Mouse (Mus musculus) kidney, postnatal 4 days (tissue): Measurements from ENCODE around the gene Ttc25.
A peak's percentile ranks its signal among the peaks of the same experiment; 100 is the strongest.

Experiments
- DNase-seq, 2 experiments: peaks; one replicate each; pipeline ENCODE4 v3.0.0; 2021; ENCODE audit warnings: mixed read lengths in 2 of 2

The Ttc25 gene

DNA sequence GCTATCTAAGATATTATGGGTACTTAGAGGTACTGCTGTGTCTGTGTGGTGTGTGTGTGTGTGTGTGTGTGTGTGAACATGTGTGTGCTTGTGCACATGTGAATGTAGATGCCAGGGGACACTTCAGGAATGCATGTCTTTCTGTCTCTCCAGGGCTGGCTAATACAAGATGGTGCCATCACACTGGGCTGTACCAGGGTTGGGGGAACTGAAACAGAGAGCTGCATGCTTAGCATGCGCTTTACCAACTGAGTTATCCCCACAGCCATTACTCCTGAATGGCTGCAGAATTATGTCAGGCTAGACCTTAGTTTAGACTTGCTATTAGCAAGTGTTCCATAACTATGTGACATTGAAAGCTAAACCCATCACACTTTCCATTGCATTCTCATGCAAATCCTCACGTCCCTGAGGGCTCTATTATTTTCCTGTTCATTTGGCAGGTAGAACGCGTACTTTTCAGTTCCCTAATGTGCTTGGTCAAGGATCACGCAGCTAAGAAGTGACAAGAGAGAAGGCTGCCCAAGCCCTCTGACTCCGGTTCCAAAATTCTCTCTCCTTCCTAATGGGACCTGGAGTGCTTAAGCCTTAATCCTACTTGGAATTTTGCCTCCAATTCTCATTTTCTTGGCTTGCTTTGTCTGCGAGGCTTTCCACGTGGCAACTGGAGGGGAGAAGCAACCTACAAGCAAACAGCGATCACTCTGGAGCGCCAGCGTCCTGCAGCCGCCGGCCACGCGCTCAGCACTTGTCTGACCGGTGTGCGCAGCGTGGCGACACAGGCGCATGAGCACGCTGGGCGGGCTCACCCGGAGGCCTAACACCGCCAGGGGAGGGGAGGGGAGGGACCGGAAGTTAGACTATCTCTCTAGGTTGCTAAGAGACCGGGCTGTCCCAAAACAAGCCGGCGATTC lies at the start of gene Ttc25:
Gene Ttc25 (plus strand): TSS at position 776 of the 914 bp plus-strand sequence.
- peak; percentile 88 to 94 for DNase-seq

- DNase-seq = no peak
Measured at GRCm38 (mm10) chr11:100500241-100500640, 45.2 kb upstream of the Ttc25 start.

DNA sequence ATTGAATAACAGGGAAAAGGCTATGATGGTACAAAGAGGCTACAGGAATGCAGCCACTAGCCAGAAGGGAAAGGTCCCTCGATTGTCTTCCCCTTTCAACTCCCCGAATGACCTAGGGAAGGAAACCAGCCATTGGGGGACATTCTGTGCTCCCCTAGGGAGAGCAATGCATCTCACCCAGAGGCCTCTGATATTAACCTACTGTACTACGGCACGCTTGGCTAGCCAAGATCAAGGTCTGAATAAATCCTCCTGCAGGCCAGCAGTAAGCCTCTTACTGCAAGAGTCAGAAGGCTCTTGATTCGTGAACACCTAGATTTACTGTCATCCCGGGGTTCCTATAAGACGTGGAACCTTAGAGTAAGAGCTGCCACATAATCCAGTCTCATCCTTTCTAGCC lies 44.8 kb upstream of the Ttc25 start:
- no peak for DNase-seq

DNA sequence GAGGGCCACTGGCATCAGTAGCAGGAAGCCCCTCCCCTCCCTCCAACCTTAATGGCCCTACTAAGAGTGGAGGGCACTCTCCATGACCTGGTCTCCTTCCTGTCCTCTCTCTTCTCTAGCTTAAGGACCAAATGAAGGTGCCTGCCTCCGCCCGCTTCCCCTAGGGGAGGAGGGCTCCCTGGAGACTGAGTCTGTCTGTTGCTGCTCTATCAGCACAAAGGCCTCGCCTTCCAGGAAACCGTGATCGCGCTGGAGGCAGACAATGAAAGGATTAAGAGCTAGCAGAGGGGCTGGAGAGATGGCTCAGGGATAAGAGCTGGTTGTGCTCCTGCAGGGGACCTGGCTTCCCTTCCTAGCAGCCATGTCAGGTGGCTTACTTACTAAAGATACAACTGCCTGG lies 44.1 kb upstream of the Ttc25 start:
- DNase-seq = no peak

DNA sequence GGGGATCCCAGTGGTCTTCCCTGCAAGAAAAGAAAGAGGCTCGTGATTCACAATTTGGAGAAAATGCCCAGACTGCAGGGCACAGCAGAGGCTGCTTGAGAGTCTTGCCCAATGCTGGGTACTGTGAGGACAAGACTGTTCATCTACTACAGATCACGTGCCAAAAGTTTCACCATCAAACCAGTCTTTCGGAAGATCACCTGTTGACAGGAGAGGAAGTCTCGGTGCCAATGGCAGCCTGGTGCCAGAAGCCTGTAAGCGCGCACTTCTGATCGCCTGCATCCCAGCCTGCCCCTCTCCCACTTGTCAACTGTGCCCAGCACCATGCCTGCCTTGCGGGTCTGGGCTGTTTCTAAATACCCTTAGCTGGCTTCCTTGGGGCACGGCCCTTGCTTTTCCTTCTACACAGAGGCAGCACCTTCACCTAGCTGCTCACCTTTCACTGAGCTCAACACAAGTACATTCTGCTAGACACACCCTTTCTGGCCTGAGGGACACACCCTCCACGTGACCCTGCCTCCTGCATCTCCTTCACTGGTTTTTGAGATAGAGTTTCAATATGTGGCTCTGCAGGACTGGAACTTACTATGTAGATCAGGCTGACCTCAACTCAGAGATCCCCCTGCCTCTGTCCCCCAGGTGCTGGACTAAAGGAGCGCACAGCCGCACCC lies 40.3 kb upstream of the Ttc25 start:
- no peak for DNase-seq

GRCm38 (mm10) chr11:100505997-100506396 lies 39.4 kb upstream of the Ttc25 start:
- DNase-seq = no peak

DNA sequence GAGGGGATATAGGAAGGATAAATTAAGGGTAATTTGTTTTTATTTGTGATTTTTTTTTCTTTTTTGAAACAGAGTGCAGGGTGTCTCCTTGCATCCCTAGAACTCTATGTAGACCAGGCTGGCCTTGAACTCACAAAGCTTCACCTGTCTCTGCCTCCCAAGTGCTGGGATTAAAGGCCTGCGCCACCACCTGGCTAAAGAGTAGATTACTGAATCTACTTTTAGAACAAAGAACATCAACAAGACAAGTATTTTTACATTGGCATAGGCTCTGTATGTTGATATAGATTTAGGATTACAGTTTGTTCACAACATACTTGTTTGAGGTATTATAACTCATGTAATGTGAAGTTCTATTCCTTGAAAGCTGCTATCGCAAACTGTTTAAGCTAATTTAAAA lies 34.9 kb upstream of the Ttc25 start:
- no peak for DNase-seq

- peak; percentile 43 to 53 for DNase-seq
Measured at GRCm38 (mm10) chr11:100512384-100512783, 33.0 kb upstream of the Ttc25 start.

- no peak for DNase-seq
Measured at GRCm38 (mm10) chr11:100513716-100514115, 31.7 kb upstream of the Ttc25 start.

DNA sequence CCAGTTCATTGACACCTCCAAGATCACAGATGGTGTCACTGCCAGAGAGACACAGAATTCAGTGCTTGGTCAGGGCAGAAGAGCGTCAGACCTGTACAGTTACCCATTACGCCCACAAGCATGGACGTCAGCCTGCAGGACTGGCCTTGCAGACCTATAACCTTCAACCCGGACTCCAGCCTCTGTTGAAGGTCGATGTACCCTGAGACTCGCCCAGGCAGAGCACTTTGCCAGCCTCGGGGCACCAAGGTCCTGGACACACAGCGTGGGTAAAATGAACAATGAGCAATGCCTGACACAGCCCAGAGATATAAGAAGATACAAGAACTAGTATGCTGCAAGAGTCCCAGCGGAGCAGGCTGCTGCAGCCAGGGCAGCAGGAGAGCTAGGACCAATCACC lies 30.3 kb upstream of the Ttc25 start:
- DNase-seq = no peak

DNA sequence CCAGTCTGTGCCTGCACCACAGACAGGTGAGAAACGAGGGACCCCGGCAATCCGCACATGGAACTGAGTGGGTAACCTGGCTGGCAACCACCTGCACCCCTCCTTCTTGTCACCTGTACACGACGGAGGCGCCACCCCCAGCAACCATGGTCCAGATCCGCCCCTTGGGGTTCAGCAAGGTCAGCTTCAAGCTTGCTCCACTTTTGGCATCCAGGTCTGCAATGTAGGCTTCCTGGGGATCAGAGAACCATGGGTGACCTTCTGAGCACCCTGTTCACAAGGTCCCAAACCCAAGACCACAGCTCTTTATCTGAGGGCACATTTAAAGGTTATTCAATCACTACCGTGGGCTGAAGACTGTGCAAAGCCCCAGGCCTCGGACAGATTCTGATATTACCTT lies 29.6 kb upstream of the Ttc25 start:
- no peak for DNase-seq

GRCm38 (mm10) chr11:100516291-100516690 lies 29.1 kb upstream of the Ttc25 start:
- DNase-seq = peak; percentile 58 to 62

DNA sequence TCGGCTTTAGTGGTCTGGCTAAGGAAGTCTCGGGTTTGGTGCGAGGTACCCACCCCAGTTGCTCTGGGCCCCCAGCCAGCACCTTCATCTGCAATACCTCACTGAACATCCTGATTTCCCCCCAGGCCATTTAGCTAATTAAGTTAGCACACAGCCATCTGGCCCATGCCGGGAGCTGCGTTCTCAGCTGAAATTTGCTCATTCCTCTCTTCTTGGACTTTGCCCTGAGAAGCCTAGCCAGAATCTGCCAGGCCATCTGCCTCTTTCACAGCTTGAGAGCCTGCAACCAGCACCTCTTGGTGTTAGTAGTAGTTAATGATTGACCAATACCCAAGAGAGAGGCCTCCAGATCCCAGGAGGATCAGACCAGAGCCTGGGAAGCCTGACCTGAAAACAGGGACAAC lies 27.2 kb upstream of the Ttc25 start:
- peak; percentile 59 to 77 for DNase-seq

- peak; percentile 19 to 39 for DNase-seq
Measured at GRCm38 (mm10) chr11:100519188-100519587, 26.2 kb upstream of the Ttc25 start.

GRCm38 (mm10) chr11:100520838-100521237 lies 24.6 kb upstream of the Ttc25 start:
- peak; percentile 75 to 81 for DNase-seq

DNA sequence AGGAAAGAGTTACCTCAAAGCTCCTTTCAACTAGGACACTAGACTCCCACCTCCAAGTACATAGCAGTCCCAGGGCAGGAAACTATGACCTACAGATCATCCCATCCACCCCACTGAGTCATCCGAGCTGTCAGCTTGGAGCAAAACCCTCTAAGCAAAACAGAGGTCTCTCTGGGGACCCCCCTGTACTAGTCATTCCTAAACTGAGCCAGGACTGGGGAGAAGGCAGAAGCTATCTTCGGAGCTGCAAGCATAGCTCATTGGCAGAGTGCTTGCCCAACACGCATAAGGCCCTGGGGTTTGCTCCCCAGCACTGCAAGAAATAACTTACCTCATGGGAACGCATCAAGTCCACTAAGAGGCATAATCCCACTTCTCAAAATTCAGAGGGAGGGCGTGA lies 21.0 kb upstream of the Ttc25 start:
- DNase-seq = no peak

DNA sequence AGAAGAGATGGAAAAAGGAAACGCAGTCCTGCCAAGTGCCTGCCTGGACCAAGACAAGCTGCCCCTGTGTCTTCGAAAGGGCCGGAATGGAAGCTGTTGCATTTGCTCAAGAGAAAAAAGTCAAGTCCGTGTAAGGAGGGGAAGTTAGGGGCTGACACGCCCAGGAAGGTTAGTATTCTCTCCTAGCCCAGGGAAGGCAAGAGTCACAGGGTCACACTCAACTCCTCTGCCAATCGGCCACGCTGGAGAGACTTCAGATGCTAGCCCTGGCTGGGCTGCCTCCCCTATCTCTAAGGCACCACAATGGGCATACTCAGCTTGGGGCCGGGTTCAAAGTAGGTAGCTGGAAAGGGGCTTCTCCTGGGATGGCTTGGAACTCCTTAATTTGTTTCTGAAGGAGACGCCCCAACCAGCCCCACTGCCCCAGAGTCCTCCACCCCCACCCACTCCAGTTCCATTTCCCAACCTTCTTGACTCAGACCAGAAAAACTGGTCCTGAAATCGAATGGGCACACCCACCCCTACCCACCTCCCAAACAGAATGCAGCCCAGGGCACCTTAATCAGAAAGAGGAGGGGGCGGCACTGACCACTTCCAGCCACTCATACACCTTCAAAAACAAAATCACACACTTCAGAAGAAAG lies 20.3 kb upstream of the Ttc25 start:
- no peak for DNase-seq

GRCm38 (mm10) chr11:100526052-100526816 lies 19.2 kb upstream of the Ttc25 start:
- DNase-seq = no peak

DNA sequence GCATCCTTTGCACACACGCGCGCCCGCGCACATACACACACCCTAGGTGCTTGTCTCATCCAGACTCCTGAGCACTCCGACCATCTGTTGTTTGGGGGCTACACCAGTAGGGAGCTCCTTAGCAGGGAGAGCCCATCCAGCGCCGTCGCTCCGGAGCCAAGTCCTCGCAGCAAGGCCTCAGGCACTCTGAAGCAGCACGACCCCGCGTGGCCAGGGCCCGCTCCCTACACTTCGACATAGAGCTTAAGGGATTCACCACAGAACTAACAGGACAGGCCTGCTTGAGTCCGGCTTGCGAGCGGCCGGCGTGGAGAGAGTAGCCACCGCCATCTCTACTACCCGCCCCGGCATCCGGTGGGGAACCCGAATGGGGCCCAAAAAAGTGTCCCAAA lies 18.3 kb upstream of the Ttc25 start:
- DNase-seq = peak; percentile 75 to 86

DNA sequence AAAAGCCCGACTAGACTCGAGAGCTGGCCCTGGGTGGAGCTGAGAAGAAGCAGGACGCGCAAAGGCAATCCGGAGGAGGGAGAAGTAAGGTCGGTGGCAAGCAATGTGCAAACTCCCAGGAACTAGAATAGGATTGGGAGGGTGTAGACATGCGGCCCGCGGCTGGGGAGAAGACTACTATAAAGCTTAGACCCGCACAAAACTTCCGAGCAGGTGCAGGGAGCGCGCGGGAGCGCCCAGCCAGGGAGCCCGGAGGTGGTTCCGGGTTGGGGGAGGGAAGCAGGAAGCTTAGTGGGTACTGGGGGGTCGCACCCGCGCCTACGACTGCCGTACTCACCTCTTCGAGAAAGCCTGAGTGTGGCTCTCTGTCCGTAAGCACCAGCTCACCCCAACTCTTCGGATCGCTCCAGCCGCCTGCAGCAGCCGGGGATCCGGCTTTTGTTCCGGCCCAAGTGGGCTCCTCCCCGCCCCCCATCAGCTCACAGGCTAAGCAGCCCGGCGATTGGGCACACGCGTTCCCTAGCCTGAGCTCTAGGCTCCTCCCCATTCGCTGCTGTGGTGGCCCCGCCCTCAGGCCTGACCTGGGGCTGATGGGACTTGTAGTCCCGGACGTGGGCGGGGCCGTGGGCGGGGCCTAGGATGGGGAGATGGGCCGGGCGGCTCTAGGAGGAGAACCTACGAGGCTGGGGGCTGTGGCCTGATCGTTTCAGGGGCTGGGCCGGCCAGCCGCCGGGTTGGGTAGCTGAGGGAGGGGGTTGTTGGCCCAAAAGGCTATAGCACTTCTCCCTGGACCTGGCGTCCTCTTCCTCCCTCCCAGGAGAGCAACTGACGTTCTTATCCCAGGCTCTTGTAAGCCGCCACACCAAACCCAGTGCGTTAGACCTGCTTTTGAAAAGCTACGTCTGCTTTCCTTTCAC lies 17.7 kb upstream of the Ttc25 start, which contains the start of gene Acly:
Gene Acly (minus strand): TSS at position 543 of the 917 bp plus-strand sequence.
- DNase-seq = peak; percentile 99 to 100

DNA sequence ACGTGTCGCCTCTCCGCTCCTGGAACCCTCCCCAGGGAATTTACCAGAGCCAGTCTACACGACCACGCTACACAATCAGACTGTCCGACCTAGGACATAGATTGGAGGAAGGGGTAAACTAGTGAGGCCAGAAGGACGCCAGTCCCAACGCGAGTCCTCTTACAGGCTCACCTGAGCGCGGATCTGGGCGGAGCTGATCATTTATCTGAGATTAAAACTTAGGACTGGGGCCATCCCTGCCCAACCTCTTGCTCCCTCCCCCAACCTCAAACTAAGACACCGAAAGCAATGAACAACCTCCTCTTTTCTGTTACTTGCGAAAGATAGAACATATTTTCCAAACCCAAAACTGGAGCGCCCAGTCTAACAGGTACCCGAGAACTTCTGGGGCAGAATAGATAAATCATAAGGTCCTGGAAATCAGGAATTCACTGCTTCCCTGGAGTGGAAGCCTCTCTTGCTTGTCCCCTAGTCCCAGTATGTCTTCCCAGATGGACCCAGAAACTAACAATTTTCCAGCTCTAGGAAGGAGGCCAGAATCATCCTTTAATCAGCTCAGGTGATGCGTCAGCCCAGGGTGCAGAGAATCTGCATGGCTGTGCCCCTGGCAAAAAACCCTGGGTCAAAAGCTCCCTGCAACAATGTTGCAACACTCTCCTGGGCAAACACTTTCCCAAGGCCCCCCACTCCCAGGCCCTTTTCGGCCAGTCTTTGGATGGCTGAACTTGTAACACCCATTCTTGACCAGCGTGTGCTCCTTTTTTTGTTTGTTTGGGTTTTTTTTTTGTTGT lies 16.8 kb upstream of the Ttc25 start:
- DNase-seq = no peak
